16 mouse cellular contexts compared by ENCODE assay signal in genomic region chr3:88203999-88204700, GRCm38 (mm10). TPM values are rescaled to one million over a fixed set of nuclear protein-coding genes. Genes with fewer than 3 reads are reported as not detected.
DNase-seq lines count a peak whose midpoint lies in the region; ATAC-seq and TF ChIP-seq lines count a peak whose summit lies in the region.
"Had no signal": no experiment of that assay in that cellular context is flagged by ENCODE, and none has a peak within 500 bp of the region (broad histone marks: within the 10 kb centered on the region; RNA-seq: fewer than 3 reads in every experiment).

No protein-coding gene starts in this region.

- peak overlapping the region; percentile 100 for H3K9ac ChIP-seq in forebrain, embryonic 14.5 days (ENCODE audit: low read length)
- H3K9ac ChIP-seq in midbrain, embryonic 12.5 days (replicated peaks) = peak overlapping the region; percentile 24; the same call in 1 of the 2 replicates
- no peak overlapping the region for H3K9ac ChIP-seq in kidney, embryonic 16.5 days (replicated peaks; ENCODE audit: low read length)
- H3K9ac ChIP-seq: embryonic facial prominence, embryonic 15.5 days; heart, embryonic 13.5 days; liver, embryonic 12.5 days had no signal

- peak overlapping the region; percentile 100 for H3K27ac ChIP-seq in forebrain, embryonic 14.5 days (ENCODE audit: low read depth, low read length)
- peak overlapping the region; percentile 96 for H3K27ac ChIP-seq in midbrain, embryonic 12.5 days (replicated peaks)
- H3K27ac ChIP-seq in olfactory bulb, adult 2 months (ENCODE audit: insufficient read depth, low read depth, low read length) = peak overlapping the region; percentile 91
- H3K27ac ChIP-seq in kidney, embryonic 16.5 days (ENCODE audit: low read length) = no peak overlapping the region
- H3K27ac ChIP-seq: embryonic facial prominence, embryonic 15.5 days; heart, embryonic 13.5 days; liver, embryonic 12.5 days had no signal

- H3K4me3 ChIP-seq in forebrain, embryonic 14.5 days (ENCODE audit: low read depth, low read length) = peak overlapping the region; percentile 26
- H3K4me3 ChIP-seq in midbrain, embryonic 12.5 days = no peak overlapping the region
- no peak overlapping the region for H3K4me3 ChIP-seq in olfactory bulb, adult 2 months (ENCODE audit: insufficient read depth, low read depth, low read length)
- H3K4me3 ChIP-seq in kidney, embryonic 16.5 days (ENCODE audit: low read length) = no peak overlapping the region
- H3K4me3 ChIP-seq: embryonic facial prominence, embryonic 15.5 days; heart, embryonic 13.5 days; liver, embryonic 12.5 days; myocyte had no signal

- peak; percentile 8 to 25 for DNase-seq in right cerebral cortex, adult 2 months (ENCODE audit: low spot score in 2 of 2)
- no peak for DNase-seq in right cerebral cortex, adult 18-20 months
- peak; percentile 30 for DNase-seq in forebrain, embryonic 14.5 days (ENCODE audit: low spot score)
- no peak for DNase-seq in kidney, adult 11 months
- no peak for DNase-seq in urinary bladder, postnatal 36 days (ENCODE audit: low spot score in 2 of 2)
- DNase-seq: adrenal gland, postnatal 25 days; gastrocnemius, postnatal 10 days had no signal

- no peaks in the 10 kb centered on the region for H3K27me3 ChIP-seq in forebrain, embryonic 14.5 days (replicated peaks; ENCODE audit: control insufficient read depth, insufficient read depth, low read length)
- peaks cover 96% of the 10 kb centered on the region for H3K27me3 ChIP-seq in midbrain, embryonic 12.5 days
- H3K27me3 ChIP-seq in kidney, embryonic 16.5 days (ENCODE audit: insufficient read depth, low read length) = peaks cover 98% of the 10 kb centered on the region

- 2% methylated on average over 7 of the region's 7 CpGs for WGBS in forebrain, embryonic 14.5 days
- WGBS in midbrain, embryonic 12.5 days = 5% methylated on average over 7 of the region's 7 CpGs
- 34% methylated on average over 7 of the region's 7 CpGs for WGBS in olfactory bulb, adult 2 months
- under 1% methylated on average over 7 of the region's 7 CpGs for WGBS in kidney, embryonic 16.5 days

- no peak for ATAC-seq in forebrain, embryonic 14.5 days
- no peak for ATAC-seq in midbrain, embryonic 12.5 days (ENCODE audit: low FRiP score, low read depth)
- no peak; the same call in 1 of the 2 replicates for ATAC-seq in kidney, embryonic 16.5 days (ENCODE audit: low FRiP score, low TSS enrichment)
- ATAC-seq: inflammation-experienced regulatory T-cells, adult 6 months; liver, embryonic 12.5 days; Patski had no signal

- TF ChIP-seq CTCF in olfactory bulb, adult 2 months (IDR thresholded peaks at IDR 0.05; ENCODE audit: insufficient read depth, low read depth, low read length) = no peak

- H3K9me3 ChIP-seq in forebrain, embryonic 14.5 days (replicated peaks; ENCODE audit: control insufficient read depth, low read length) = no peaks in the 10 kb centered on the region
- H3K9me3 ChIP-seq in midbrain, embryonic 12.5 days = no peaks in the 10 kb centered on the region
- H3K9me3 ChIP-seq in kidney, embryonic 16.5 days (ENCODE audit: low read length) = no peaks in the 10 kb centered on the region
- H3K9me3 ChIP-seq: embryonic facial prominence, embryonic 15.5 days; heart, embryonic 13.5 days; liver, embryonic 12.5 days had no signal

- peak overlapping the region; percentile 98 for H3K4me2 ChIP-seq in forebrain, embryonic 14.5 days (ENCODE audit: low read length)
- peak overlapping the region; percentile 60 for H3K4me2 ChIP-seq in midbrain, embryonic 12.5 days (replicated peaks)
- no peak overlapping the region for H3K4me2 ChIP-seq in kidney, embryonic 16.5 days (replicated peaks; ENCODE audit: low read depth, low read length)
- H3K4me2 ChIP-seq: embryonic facial prominence, embryonic 15.5 days; heart, embryonic 13.5 days; liver, embryonic 12.5 days had no signal

- H3K36me3 ChIP-seq in forebrain, embryonic 14.5 days (ENCODE audit: control insufficient read depth, insufficient read depth, low read length) = 0 out of 2 replicates have a peak, but pooled peaks cover under 1% of the 10 kb centered on the region
- H3K36me3 ChIP-seq in midbrain, embryonic 12.5 days = no peaks in the 10 kb centered on the region
- no peaks in the 10 kb centered on the region for H3K36me3 ChIP-seq in kidney, embryonic 16.5 days (ENCODE audit: insufficient read depth, low read length)
- H3K36me3 ChIP-seq: embryonic facial prominence, embryonic 15.5 days; heart, embryonic 13.5 days; liver, embryonic 12.5 days had no signal

- peaks cover 41% of the 10 kb centered on the region for H3K4me1 ChIP-seq in forebrain, embryonic 14.5 days (ENCODE audit: control insufficient read depth, insufficient read depth, low read length)
- H3K4me1 ChIP-seq in midbrain, embryonic 12.5 days = peaks cover 79% of the 10 kb centered on the region
- H3K4me1 ChIP-seq in olfactory bulb, adult 2 months (ENCODE audit: control insufficient read depth, insufficient read depth, low read length) = peaks cover 46% of the 10 kb centered on the region
- peaks cover 10% of the 10 kb centered on the region; the same call in 1 of the 2 replicates for H3K4me1 ChIP-seq in kidney, embryonic 16.5 days (ENCODE audit: insufficient read depth, low read length)

- no peak for TF ChIP-seq POLR2A in olfactory bulb, adult 2 months (IDR thresholded peaks at IDR 0.05; ENCODE audit: insufficient read depth, low read depth, low read length)

RNA-seq across cellular contexts. Expression of gene Rhbg, which starts 50.4 kb away (rescaled TPM):
- polyA plus RNA-seq in forebrain, embryonic 14.5 days (2014; fragmentation: Nextera tagmentation; extraction: Ambion mirVana) = 0.25 TPM in 1 of 2 replicates, not detected in the other
- polyA plus RNA-seq in midbrain, embryonic 12.5 days (2016; fragmentation: Nextera tagmentation; extraction: Ambion mirVana) = 0.26 TPM in 1 of 2 replicates, not detected in the other
- polyA plus RNA-seq in olfactory bulb, adult 2 months (2012; ENCODE audit: insufficient read depth, insufficient read length, low replicate concordance, missing spikeins) = not detected in 2 replicates
- 11.5 and 13.5 TPM in 2 replicates for polyA plus RNA-seq in kidney, embryonic 16.5 days (2015; fragmentation: Nextera tagmentation; extraction: Ambion mirVana)
- polyA plus RNA-seq: inflammation-experienced regulatory T-cells, adult 6 months; myocyte; Patski had no signal

Comparison
In these comparisons a context has a peak if more than half of its experiments do, and no peak if none do; other contexts are left out.
1. DNase-seq: peak in right cerebral cortex, adult 2 months (2 of 2) and forebrain, embryonic 14.5 days (single experiment); none in right cerebral cortex, adult 18-20 months (single experiment), kidney, adult 11 months (single experiment) and urinary bladder, postnatal 36 days (0 of 2).